Mouse (Mus musculus) liver, adult 2 months (tissue): Measurements from ENCODE around the gene Csrp1.

Experiments
- CTCF ChIP-seq: fragments of 200-500 bp; IDR thresholded peaks from 2 replicates; pipeline ENCODE4 v1.5.1; 2011; ENCODE audit warnings: low read depth, low read length, control low read depth
- POLR2A ChIP-seq: fragments of 200-500 bp; IDR thresholded peaks from 2 replicates; pipeline ENCODE4 v1.6.1; 2011; ENCODE audit warnings: low read length, control low read depth; ENCODE audit not compliant: insufficient read depth; ENCODE audit errors: extremely low read depth

DNA sequence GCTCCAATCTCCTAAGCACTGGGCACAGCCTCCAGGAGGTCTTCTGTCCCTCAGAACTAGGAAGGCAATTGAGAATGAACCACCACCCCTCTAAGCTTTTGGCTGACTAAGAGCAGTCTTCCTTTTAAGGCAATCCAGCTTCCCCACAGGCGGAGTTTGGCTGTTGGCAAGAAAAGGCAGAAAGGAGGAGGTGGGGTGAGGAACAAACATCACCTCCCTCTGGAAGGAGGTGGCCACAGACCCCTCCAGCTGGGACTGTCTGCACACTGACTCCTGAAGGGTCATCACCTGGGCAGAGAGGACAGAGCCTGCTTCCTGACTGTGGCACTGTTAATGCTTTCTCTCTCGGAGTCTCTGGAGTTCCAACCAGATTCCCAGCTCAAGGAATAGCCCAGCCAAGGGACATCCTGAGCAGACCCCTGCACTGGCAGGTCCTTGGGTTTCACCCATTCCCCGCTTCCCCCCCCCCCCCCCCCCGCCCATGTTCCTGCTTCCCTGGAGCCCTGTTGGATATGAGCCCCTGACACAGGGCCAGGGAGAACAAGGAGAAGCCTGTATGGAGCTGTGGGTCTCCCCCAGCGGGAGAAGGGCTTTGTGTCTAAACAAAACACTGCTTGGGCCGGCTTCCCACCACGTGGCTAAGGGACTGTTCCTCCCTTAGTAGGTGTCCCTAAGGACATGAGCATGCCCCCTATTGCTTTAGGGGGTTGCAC lies 14.5 kb downstream of the Csrp1 start:
- TF ChIP-seq POLR2A (no peak), CTCF (no peak)
